Mouse (Mus musculus) brown adipose tissue, adult 24 weeks (tissue): Measurements from ENCODE around the gene Mybph. TPM values are rescaled to one million over a fixed set of nuclear protein-coding genes. Genes with fewer than 3 reads are reported as not detected.

Experiments used
- H3K27ac ChIP-seq: fragments of 200-500 bp; replicated peaks from 2 replicates; pipeline ENCODE4 v1.5.1; 2012; ENCODE audit warnings: low read depth, mild to moderate bottlenecking, low read length
- H3K4me1 ChIP-seq: fragments of 200-500 bp; 2 replicates; pipeline ENCODE4 v1.6.1; 2012; ENCODE audit warnings: low read length, mixed read lengths; ENCODE audit not compliant: control insufficient read depth, insufficient read depth, insufficient read length
- H3K4me3 ChIP-seq: fragments of 200-500 bp; 2 replicates; pipeline ENCODE4 v1.5.1; 2012; ENCODE audit warnings: low read depth, mild to moderate bottlenecking, low read length, moderate library complexity; ENCODE audit not compliant: insufficient read depth
- polyA plus RNA-seq: library from polyadenylated mRNA; stranded (reverse); fragments of >200 nt; gene quantifications from 2 replicates; pipeline ENCODE4 v1.2.4, GENCODE M21; 2012; ENCODE audit not compliant: missing spikeins, insufficient read depth, insufficient read length

The Mybph gene
- polyA plus RNA-seq, 1 experiment = not detected

GRCm38 (mm10) chr1:134167416-134168305 is 25.6 kb upstream of the Mybph start:
- no peak overlapping the region for H3K27ac ChIP-seq
- H3K4me1 ChIP-seq = no peaks in the 10 kb centered on the region
- no peak overlapping the region for H3K4me3 ChIP-seq

GRCm38 (mm10) chr1:134168567-134168966 is 24.7 kb upstream of the Mybph start:
- H3K4me1 ChIP-seq = no peaks in the 10 kb centered on the region
- no peak overlapping the region for H3K27ac ChIP-seq
- H3K4me3 ChIP-seq = no peak overlapping the region

DNA sequence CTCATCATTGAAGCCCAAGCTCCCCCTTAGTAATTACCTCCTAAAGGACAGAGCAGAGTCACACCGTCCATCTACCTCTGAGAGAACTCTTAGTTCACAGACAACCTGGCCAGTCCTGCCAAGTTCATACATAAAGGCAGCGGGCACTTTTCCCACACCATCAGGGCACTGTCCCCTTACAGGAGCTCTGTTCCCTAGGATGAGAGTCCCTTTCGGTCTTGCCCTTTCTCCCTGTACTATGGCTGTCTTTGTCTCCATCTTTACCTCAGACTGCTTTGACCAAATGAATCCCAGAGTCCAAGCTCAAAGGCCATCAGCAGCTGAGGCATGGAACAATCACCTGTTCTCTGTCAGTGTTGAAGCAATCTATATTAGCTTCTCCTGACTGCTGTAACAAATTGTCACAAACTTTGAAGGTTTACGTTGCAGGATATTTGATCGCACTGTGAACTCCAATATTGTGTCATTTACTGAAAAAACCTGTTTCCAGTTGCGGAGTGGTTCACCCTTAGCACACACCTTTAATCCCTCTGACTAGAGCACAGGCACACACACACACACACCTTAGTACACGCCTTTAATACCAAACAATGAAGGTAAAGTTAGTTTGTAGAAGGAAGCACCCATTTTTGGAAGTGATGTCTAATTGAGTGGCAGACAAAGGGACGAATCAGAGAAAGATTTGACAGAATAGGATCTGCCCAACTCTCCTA is 24.1 kb upstream of the Mybph start:
- Histone ChIP-seq H3K4me1 (no peaks in the 10 kb centered on the region), H3K4me3 (no peak overlapping the region), H3K27ac (no peak overlapping the region)

- no peak overlapping the region for H3K27ac ChIP-seq
- H3K4me1 ChIP-seq = no peaks in the 10 kb centered on the region
- H3K4me3 ChIP-seq = no peak overlapping the region
Observed at GRCm38 (mm10) chr1:134173081-134173480, 20.2 kb upstream of the Mybph start.

DNA sequence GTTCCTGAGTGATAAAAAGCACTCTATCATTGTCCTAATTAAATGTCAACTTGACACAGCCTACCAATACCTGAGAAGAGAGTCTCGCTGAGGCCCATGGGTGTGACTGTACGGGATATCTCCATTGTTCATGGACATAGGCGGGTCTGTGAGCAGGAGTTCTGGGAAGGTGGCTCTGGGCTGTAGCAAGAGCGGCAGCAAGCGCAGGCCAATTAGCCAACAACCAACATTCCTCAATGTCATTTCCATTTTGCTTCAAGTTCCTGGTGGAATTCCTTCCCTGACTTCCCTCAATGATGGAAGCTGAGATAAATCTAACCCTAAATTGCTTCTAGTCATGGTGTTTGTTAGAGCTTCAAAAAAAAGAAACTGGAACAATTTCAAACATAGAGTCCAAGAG is 15.3 kb upstream of the Mybph start:
- H3K4me1 ChIP-seq = no peaks in the 10 kb centered on the region
- no peak overlapping the region for H3K4me3 ChIP-seq
- H3K27ac ChIP-seq = no peak overlapping the region

GRCm38 (mm10) chr1:134182025-134182424 is 11.2 kb upstream of the Mybph start, which contains the start of gene Chil1:
Gene Chil1 (plus strand): TSS chr1:134182176.
- no peak within 1 kb of the TSS for H3K4me3 ChIP-seq
- no peak within 1 kb of the TSS for H3K27ac ChIP-seq
- H3K4me1 ChIP-seq = no peaks in the 10 kb centered on the region

DNA sequence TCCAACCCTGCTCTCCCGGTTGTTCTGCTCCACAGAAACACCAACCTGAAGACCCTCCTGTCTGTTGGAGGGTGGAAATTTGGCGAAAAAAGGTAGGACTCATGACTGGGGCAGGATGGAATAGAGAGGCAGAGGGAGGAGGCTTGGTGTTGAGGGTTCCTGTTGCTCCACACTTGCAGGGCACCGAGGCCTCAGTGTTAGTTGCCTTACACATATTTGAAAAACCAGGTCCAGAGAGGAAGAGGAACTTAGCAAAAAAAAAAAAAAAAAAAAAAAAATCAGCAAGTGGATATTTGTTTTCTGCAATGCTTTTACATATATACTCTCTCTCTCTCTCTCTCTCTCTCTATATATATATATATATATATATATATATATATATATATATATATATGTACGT is 9.2 kb upstream of the Mybph start:
- Histone ChIP-seq H3K4me3 (no peak overlapping the region), H3K4me1 (no peaks in the 10 kb centered on the region), H3K27ac (no peak overlapping the region)

GRCm38 (mm10) chr1:134188217-134188616 is 5.0 kb upstream of the Mybph start:
- H3K27ac ChIP-seq = no peak overlapping the region

GRCm38 (mm10) chr1:134188989-134189729 is 4.1 kb upstream of the Mybph start:
- Histone ChIP-seq H3K27ac (no peak overlapping the region), H3K4me1 (no peaks in the 10 kb centered on the region), H3K4me3 (no peak overlapping the region)

More at GRCm38 (mm10) chr1:134188217-134188616, 5.0 kb upstream of the Mybph start:
- H3K4me3 ChIP-seq = no peak overlapping the region
- no peaks in the 10 kb centered on the region for H3K4me1 ChIP-seq

DNA sequence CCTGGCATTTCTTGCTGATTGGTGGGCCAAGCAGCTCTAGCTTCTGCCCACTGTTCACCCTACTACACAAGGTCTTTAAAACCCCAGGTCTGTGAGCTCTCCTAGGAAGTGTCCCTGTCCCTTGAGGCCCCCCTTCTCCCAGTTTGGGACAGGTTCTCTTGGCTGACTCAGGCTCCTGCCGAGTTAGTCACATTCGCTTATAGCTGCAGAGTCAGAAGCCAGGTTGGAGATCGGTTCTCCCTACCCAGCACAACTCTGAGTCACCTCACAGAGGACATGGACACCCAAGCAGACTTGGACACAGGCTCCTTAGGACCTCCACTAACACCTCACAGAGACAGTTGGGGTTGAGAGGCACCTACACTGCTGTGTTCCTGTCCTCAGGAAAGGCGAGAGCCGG is 2.1 kb upstream of the Mybph start:
- Histone ChIP-seq H3K4me3 (no peak overlapping the region), H3K27ac (no peak overlapping the region), H3K4me1 (peaks cover 2% of the 10 kb centered on the region; the same call in 1 of the 2 replicates)

- H3K4me1 ChIP-seq = peaks cover 3% of the 10 kb centered on the region; the same call in 1 of the 2 replicates
- H3K4me3 ChIP-seq = no peak overlapping the region
- H3K27ac ChIP-seq = no peak overlapping the region
Observed at GRCm38 (mm10) chr1:134192024-134192423, 1.2 kb upstream of the Mybph start.

DNA sequence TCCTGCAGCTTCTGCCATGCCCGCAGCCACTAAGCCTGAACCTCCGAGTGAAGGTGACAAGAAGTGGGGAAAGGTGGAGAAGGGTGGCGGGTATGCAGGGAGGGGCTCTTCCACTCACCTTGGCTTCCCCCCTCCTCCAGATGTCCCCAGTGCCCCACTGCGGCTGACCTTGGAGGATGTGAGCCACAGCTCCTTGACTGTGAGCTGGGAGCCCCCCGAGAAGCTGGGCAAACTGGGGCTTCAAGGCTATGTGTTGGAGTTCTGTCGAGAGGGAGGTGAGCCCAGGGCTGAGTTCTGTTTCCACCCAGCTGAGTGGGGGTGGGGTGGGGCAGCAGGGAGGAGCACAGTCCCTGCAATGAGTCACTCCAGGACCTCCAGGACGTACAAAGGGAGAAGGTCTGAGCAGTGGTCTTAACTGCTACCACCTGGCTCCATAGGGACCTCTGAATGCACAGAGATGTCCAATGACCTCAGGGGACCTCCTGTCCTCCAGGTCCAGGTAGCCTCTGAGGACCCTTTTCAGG is 488 bp downstream of the Mybph start:
- Histone ChIP-seq H3K27ac (no peak overlapping the region), H3K4me3 (no peak overlapping the region), H3K4me1 (peaks cover 3% of the 10 kb centered on the region; the same call in 1 of the 2 replicates)

DNA sequence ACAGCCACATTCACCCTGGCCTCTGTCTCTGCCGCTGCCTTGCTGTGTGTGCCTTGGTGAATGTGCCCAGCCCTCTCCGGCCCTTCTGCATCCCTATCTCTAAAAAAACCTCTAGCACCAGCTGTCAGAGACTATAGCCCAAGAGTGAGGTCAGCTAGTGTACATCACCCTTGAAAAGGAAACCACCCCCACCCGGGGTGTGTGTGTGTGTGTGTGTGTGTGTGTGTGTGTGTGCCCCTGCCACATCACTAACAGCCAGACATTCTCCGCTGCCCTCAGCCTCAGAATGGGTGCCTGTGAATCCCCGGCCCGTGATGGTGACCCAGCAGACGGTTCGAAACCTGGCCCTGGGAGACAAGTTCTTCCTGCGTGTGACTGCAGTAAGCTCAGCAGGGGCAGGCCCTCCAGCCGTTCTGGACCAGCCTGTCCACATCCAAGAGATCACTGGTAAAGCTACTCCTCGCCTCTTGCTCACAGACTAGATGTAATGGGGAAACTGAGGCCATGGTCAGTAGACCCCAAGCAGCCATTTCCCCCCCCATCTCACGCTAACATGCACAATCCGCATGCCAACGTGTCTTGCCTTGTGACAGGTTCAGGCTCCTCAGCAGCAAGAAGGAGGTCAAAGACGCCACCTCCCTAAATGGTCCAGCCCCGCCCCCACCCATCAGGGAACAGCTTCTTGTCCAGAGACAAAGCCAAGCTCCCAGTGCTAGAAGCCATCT is 1.2 kb downstream of the Mybph start:
- no peak overlapping the region for H3K27ac ChIP-seq
- no peak overlapping the region for H3K4me3 ChIP-seq

DNA sequence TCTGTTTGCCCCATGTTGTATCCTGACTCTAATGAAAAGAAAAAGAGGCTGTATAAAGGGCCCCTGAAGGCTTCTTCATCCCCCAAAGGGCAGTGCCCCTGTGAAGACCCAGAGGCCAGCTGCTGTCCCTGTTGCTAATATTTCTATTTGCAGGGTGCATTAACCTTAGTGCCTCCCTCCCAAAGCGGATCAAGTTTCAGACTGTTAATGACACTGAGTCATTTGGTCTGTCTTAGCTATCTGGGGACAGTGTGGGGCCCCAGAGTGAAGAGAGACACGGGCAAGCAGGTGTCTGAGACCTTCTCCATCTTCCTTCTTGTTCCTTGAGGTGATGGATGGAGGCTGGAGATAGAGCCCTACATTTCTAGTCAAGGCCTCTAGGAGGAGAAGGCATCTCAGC is 1.9 kb downstream of the Mybph start:
- Histone ChIP-seq H3K27ac (no peak overlapping the region), H3K4me1 (peaks cover 3% of the 10 kb centered on the region; the same call in 1 of the 2 replicates), H3K4me3 (no peak overlapping the region)

More for the DNA sequence above, 1.2 kb downstream of the Mybph start:
- peaks cover 3% of the 10 kb centered on the region; the same call in 1 of the 2 replicates for H3K4me1 ChIP-seq
